Mouse (Mus musculus) lung, embryonic 15.5 days (tissue): Measurements from ENCODE around the gene Ptpn12. TPM values are rescaled to one million over a fixed set of nuclear protein-coding genes. Genes with fewer than 3 reads are reported as not detected.

Experiments used
- ATAC-seq: fragments of 200-750 bp; cut with Nextera tagmentation; 2 replicates; pipeline ENCODE4 v1.8.0; 2017; ENCODE audit warnings: moderate number of reproducible peaks, borderline replicate concordance; ENCODE audit not compliant: low FRiP score, low TSS enrichment; ENCODE audit errors: extremely low read depth
- H3K27ac ChIP-seq: fragments of 300-500 bp; sonication (generic); 2 replicates; pipeline ENCODE4 v1.5.1; 2015; ENCODE audit warnings: moderate library complexity, mild to moderate bottlenecking, inconsistent platforms
- H3K27me3 ChIP-seq: fragments of 300-500 bp; sonication (generic); 2 replicates; pipeline ENCODE4 v1.6.1; 2015; ENCODE audit warnings: inconsistent platforms
- H3K36me3 ChIP-seq: fragments of 300-500 bp; sonication (generic); 2 replicates; pipeline ENCODE4 v1.6.1; 2015; ENCODE audit warnings: inconsistent platforms
- H3K4me1 ChIP-seq: fragments of 300-500 bp; sonication (generic); 2 replicates; pipeline ENCODE4 v1.6.1; 2015; ENCODE audit warnings: inconsistent platforms
- H3K4me2 ChIP-seq: fragments of 300-500 bp; sonication (generic); 2 replicates; pipeline ENCODE4 v1.6.1; 2015; ENCODE audit warnings: inconsistent platforms, mild to moderate bottlenecking, moderate library complexity
- H3K4me3 ChIP-seq: fragments of 300-500 bp; sonication (generic); 2 replicates; pipeline ENCODE4 v1.5.1; 2015; ENCODE audit warnings: mild to moderate bottlenecking, inconsistent platforms
- H3K9ac ChIP-seq: fragments of 300-500 bp; sonication (generic); 2 replicates; pipeline ENCODE4 v1.6.1; 2015; ENCODE audit warnings: inconsistent platforms
- H3K9me3 ChIP-seq: fragments of 300-500 bp; sonication (generic); 2 replicates; pipeline ENCODE4 v1.6.1; 2016; ENCODE audit warnings: inconsistent platforms
- WGBS: fragments of 180-500 bp; shearing (Covaris S2); methylation state at CpG from one replicate; pipeline ENCODE4 v1.1.7; 2015; 5-methylcytosine and 5-hydroxymethylcytosine counted together
- polyA plus RNA-seq: library from polyadenylated mRNA; unstranded; fragments of >200 nt; fragmentation: Nextera tagmentation; extraction: Ambion mirVana; gene quantifications from 2 replicates; pipeline ENCODE4 v1.2.1, GENCODE M21; 2015

The Ptpn12 gene
- polyA plus RNA-seq, 1 experiment from 2014 or later = 27.5 TPM

DNA sequence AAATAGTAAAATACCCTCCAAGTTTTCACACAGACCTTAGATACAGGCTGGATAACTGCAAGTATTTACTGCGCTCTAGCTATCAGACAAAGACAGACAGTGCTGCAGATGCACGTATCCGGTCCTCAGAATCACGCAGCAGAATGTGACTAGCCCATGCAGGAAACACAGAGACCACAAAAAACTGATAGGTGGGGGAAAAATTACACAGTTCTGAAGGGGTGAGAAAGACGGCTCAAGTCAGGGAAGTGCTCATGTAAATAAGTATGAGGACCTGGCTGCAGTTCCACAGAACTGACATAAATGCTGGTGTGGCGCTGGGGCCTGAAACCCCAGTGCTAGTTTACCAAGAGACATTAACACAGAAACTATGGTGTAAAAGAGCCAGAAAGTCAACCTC lies 53.0 kb downstream of the Ptpn12 start:
- Histone ChIP-seq H3K9ac (no peak overlapping the region), H3K4me2 (no peak overlapping the region), H3K27me3 (no peaks in the 10 kb centered on the region), H3K27ac (no peak overlapping the region), H3K4me3 (no peak overlapping the region), H3K4me1 (no peaks in the 10 kb centered on the region), H3K9me3 (no peaks in the 10 kb centered on the region), H3K36me3 (peaks cover 68% of the 10 kb centered on the region)
- WGBS = 88% methylated on average over 6 of the region's 6 CpGs
- no peak for ATAC-seq

DNA sequence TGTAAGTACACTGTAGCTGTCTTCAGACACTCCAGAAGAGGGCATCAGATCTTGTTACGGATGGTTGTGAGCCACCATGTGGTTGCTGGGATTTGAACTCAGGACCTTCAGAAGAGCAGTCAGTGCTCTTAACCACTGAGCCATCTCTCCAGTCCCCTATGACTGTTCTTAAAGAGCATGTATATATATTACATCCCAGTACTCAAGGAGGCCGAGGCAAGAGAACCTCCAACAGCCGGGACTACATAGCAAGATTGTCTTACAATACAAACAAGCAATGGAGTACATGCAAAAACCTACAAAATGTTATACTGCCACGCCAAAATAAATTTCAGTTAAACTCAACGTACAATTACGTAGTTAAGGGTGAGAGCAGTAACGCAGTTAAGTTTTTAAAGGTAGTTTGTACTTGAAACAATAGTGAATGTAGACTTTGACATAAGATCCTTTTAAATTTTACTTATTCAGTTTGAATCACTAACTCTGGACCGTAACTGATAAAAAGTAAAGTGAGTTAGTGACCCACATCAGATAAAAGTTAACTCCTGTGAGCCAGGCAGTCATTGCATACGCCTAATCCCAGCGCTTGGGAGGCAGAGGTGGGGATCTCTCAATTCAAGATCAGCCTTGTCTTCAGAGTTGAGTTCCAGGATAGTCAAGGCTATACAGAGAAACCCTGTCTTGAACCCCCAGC lies 53.9 kb downstream of the Ptpn12 start:
- H3K9me3 ChIP-seq = no peaks in the 10 kb centered on the region
- no peak overlapping the region for H3K9ac ChIP-seq
- 94% methylated on average over 10 of the region's 10 CpGs for WGBS
- H3K36me3 ChIP-seq = peaks cover 73% of the 10 kb centered on the region
- no peak overlapping the region for H3K27ac ChIP-seq
- no peak for ATAC-seq
- no peak overlapping the region for H3K4me2 ChIP-seq
- H3K27me3 ChIP-seq = no peaks in the 10 kb centered on the region
- H3K4me3 ChIP-seq = no peak overlapping the region
- H3K4me1 ChIP-seq = no peaks in the 10 kb centered on the region

DNA sequence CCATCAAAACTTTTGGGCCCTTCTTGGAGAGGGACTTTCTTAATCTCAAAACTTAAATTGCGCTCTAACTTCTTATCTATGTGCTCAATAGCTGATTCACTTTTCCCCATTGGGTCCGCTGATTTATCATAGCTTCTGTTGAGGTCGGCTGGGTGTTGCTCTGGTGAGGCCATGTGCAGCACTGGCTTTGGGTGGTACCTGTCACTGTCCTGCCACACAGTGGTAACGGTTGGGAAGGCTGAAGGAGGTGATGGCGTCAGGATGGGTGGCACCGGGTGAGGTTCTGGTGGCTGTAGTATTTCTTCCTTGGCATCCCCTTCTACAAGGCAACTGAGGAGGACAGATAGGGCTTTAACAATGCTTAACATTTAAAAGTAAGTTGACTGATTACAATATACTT lies 57.3 kb downstream of the Ptpn12 start:
- H3K36me3 ChIP-seq = peaks cover 80% of the 10 kb centered on the region
- 92% methylated on average over 6 of the region's 6 CpGs for WGBS

DNA sequence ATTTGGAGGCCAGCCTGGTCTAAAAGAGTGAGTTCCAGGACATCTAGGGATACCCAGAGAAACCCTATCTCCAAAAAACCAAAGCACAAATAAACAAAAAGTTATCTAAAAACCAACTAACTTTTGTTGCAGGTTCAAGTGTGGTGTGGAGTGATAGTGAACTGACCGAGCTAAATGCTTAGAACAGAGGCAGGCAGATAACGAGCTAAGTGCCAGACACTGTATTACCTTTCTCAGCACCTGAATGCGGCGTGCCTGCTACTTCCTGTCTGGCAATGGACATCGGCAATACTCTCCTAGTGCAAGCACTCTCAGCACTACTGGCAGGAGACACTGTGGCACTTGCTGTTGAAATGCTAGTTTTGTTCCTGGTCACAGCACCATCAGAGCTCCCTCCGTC lies 58.2 kb downstream of the Ptpn12 start:
- no peak overlapping the region for H3K9ac ChIP-seq
- no peaks in the 10 kb centered on the region for H3K27me3 ChIP-seq
- H3K4me3 ChIP-seq = no peak overlapping the region
- H3K4me2 ChIP-seq = no peak overlapping the region
- H3K9me3 ChIP-seq = no peaks in the 10 kb centered on the region
- peaks cover 71% of the 10 kb centered on the region for H3K36me3 ChIP-seq
- no peak for ATAC-seq
- WGBS = 89% methylated on average over 6 of the region's 6 CpGs
- no peaks in the 10 kb centered on the region for H3K4me1 ChIP-seq
- H3K27ac ChIP-seq = no peak overlapping the region

More for the DNA sequence above, 57.3 kb downstream of the Ptpn12 start:
- Histone ChIP-seq H3K9ac (no peak overlapping the region), H3K4me3 (no peak overlapping the region), H3K4me1 (no peaks in the 10 kb centered on the region), H3K9me3 (no peaks in the 10 kb centered on the region), H3K27me3 (no peaks in the 10 kb centered on the region), H3K27ac (no peak overlapping the region), H3K4me2 (no peak overlapping the region)
- no peak for ATAC-seq

DNA sequence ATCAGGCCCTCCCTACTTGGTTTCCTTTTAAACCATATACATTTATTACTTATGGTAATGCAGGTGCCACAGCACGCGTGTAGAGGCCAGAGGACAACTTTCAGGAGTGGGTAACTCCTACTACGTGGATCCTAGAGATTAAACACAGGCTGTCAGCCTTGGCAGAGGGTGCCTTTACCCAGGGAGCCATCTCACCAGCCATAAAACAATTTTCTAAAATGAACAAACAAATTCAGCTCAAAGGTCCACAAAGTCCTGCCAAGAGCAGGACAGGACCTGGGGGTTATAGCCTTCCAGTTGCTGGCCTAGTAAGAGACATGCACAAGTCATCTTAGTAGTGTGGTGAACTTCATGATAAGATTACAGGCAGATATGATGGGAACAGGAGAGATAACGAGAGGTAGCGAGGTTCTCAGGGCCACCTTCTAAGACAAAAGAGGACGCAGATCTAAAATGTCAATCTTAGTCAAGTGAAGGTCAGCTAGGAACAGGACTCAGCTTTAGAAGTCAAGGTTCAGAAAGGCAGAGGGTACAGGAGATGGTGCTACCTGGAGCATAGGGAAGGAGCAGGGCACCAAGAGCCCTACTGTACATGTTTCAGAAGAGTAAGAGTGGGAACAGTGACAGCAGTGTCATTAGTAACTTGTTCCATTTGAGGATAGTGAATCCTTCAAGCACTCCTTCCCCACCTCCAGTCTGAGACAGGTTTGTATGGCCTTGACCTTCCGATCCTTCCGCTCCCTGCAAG lies 65.5 kb downstream of the Ptpn12 start:
- 95% methylated on average over 8 of the region's 8 CpGs for WGBS
- Histone ChIP-seq H3K4me3 (no peak overlapping the region), H3K9me3 (no peaks in the 10 kb centered on the region), H3K4me1 (no peaks in the 10 kb centered on the region), H3K27me3 (no peaks in the 10 kb centered on the region), H3K27ac (no peak overlapping the region), H3K4me2 (no peak overlapping the region), H3K9ac (no peak overlapping the region), H3K36me3 (peaks cover 56% of the 10 kb centered on the region)
- ATAC-seq = no peak

DNA sequence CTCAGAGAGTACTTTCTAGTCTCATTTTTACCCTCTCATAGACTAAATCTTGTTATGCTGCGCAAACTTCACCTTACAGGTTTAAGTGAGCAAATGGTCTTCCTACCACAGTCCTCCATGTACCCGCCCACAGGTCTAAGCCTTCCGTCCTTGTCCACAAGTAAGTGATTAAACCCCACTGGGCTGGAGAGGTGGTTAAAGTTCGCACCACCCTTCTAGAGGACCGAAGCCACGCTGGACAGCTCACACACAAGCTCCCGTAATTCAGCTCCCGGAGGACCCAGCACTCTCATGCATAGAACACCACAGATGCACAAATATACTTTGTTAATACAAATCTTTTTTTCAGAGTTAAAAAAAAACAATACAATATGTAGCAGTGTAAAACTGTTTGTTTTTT lies 69.4 kb downstream of the Ptpn12 start:
- no peak overlapping the region for H3K4me2 ChIP-seq
- no peaks in the 10 kb centered on the region for H3K9me3 ChIP-seq
- peaks cover 47% of the 10 kb centered on the region for H3K36me3 ChIP-seq
- no peaks in the 10 kb centered on the region for H3K4me1 ChIP-seq
- H3K4me3 ChIP-seq = no peak overlapping the region
- no peak overlapping the region for H3K27ac ChIP-seq
- no peaks in the 10 kb centered on the region for H3K27me3 ChIP-seq
- H3K9ac ChIP-seq = no peak overlapping the region
- WGBS = 93% methylated on average over 8 of the region's 8 CpGs
- ATAC-seq = no peak

DNA sequence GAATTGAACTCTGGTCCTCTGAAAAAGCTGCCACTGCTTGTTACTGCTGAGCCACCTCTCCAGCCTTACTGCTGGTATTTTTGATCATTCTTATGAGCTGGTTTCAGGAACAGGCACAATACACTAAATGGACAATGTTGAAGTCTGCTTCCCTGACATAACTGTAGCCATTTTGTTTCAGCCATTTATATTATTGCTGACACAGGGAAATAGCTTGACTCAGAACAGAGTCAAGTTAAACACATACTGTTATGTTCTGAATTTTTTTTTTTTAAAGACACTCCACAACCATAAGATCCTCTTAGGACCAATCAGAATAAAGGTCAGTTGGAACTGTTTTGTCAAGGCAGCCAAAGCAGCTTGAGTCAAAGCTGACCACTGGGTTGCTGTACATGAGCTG lies 72.2 kb downstream of the Ptpn12 start:
- no peak for ATAC-seq
- no peak overlapping the region for H3K27ac ChIP-seq
- H3K4me3 ChIP-seq = no peak overlapping the region
- H3K9ac ChIP-seq = no peak overlapping the region
- no peaks in the 10 kb centered on the region for H3K9me3 ChIP-seq
- H3K36me3 ChIP-seq = peaks cover 24% of the 10 kb centered on the region
- H3K27me3 ChIP-seq = no peaks in the 10 kb centered on the region
- H3K4me1 ChIP-seq = no peaks in the 10 kb centered on the region
- no peak overlapping the region for H3K4me2 ChIP-seq

DNA sequence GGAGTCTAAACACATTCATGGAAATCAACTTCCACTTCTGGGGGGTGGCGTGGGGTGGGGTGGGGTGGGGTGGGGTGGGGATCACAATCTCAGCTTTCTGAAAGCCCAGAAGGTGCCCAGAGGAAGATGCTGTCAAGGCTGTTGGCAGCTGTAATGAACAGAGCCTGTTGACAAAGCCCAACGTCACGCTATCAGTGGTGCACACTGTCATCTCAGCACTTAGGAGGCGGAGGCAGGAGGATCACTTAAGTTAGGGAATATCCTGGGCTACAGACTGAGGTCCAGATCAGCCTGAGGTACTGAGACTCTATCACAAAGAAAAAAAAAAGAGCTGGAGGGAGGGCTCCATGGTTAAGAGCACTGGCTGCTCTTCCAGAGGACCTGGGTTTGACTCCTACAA lies 81.0 kb downstream of the Ptpn12 start:
- Histone ChIP-seq H3K4me3 (no peak overlapping the region), H3K27me3 (no peaks in the 10 kb centered on the region), H3K9ac (no peak overlapping the region), H3K9me3 (no peaks in the 10 kb centered on the region), H3K36me3 (no peaks in the 10 kb centered on the region), H3K4me2 (no peak overlapping the region), H3K27ac (no peak overlapping the region), H3K4me1 (no peaks in the 10 kb centered on the region)
- 60% methylated on average over 4 of the region's 4 CpGs for WGBS
- no peak for ATAC-seq

DNA sequence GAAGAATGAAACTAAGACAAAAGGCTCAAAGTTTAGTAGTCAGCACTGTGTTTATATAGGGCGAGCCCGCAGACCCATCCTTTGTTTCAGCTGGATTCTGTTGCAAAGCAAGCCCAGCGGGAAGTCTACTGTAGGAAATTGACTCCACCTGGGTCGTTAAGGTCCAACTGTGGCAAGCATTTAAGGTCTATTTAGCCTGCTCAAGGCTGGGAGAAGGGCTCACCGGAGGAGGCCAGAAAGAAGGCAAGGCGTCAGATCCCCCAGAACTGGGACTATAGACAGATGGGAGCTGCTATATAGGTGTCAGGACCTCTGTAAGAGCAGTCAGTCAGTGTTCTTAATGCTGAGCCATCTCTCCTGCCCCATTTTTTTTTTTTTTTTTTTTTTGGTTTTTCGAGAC lies 81.7 kb downstream of the Ptpn12 start:
- 32% methylated on average over 6 of the region's 7 CpGs for WGBS
- Histone ChIP-seq H3K4me1 (no peaks in the 10 kb centered on the region), H3K9ac (no peak overlapping the region), H3K9me3 (no peaks in the 10 kb centered on the region), H3K4me3 (no peak overlapping the region), H3K4me2 (no peak overlapping the region), H3K36me3 (no peaks in the 10 kb centered on the region), H3K27me3 (no peaks in the 10 kb centered on the region), H3K27ac (no peak overlapping the region)
- ATAC-seq = no peak

DNA sequence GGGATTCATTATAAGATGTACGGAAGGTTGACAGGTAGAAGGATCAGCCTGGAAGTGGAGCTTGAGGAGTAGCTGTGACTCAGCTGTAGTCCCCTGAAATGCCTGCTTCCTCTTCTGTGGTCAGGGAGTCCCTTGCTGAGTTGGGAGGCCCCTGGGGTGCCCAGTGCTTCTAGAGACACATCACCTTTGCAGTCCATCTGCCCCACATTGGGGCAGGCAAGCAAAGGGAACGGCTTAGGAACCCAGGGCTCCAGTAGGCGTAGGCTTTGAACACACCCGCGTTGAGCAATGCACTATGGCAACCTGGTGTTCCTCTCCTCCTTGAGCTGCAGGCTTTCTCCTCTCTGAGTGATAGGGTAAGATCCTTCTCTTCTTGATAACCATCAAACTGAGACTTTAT lies 82.6 kb downstream of the Ptpn12 start:
- Histone ChIP-seq H3K36me3 (no peaks in the 10 kb centered on the region), H3K9ac (no peak overlapping the region), H3K4me1 (no peaks in the 10 kb centered on the region), H3K27me3 (no peaks in the 10 kb centered on the region), H3K4me3 (no peak overlapping the region), H3K9me3 (no peaks in the 10 kb centered on the region), H3K4me2 (no peak overlapping the region), H3K27ac (no peak overlapping the region)
- WGBS = 78% methylated on average over 5 of the region's 5 CpGs
- ATAC-seq = no peak

DNA sequence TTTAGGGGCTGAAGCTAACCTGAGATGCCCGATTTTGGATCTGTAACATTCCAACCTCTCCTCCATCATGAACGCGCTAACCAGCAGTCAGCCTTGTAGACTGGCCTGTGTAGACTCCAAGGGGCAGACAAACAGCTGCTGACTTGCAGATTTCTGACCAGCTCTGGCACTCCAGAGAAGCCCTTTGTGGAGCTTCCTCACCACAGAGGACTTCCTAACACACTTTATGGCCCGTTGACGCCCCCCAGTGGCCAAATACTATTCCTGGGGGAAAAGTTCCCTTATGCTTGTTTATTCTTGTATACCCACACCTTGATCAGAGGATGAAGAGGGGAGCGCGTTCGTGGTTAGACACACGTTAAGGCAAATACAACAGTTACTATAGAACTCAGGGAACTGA lies 86.7 kb downstream of the Ptpn12 start:
- no peak overlapping the region for H3K27ac ChIP-seq
- WGBS = 59% methylated on average over 9 of the region's 9 CpGs
- ATAC-seq = no peak

DNA sequence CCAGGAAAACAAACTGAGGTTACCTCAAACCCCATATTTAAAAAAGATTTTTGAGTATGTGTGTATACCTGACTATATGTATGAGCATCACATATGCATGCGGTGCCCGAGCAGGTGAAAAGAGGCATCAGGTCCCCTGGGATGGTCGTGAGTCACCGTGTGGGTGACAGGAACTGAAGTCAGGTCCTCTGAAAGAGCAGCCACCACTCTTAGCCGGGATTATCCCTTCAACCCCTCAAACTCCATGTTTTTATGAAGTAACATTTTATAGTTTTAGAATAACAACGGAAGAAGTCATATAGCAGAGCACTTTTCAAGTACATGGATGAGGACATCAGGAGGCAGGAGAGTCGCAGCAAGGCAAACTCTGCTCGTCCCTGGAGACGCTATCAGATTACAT lies 87.2 kb downstream of the Ptpn12 start:
- H3K4me3 ChIP-seq = no peak overlapping the region
- H3K9ac ChIP-seq = no peak overlapping the region
- WGBS = 60% methylated on average over 9 of the region's 9 CpGs
- no peak overlapping the region for H3K4me2 ChIP-seq
- H3K4me1 ChIP-seq = no peaks in the 10 kb centered on the region
- H3K36me3 ChIP-seq = no peaks in the 10 kb centered on the region
- H3K27ac ChIP-seq = no peak overlapping the region
- no peak for ATAC-seq
- no peaks in the 10 kb centered on the region for H3K27me3 ChIP-seq
- no peaks in the 10 kb centered on the region for H3K9me3 ChIP-seq

More for the DNA sequence above, 86.7 kb downstream of the Ptpn12 start:
- Histone ChIP-seq H3K9ac (no peak overlapping the region), H3K27me3 (no peaks in the 10 kb centered on the region), H3K36me3 (no peaks in the 10 kb centered on the region), H3K9me3 (no peaks in the 10 kb centered on the region), H3K4me3 (no peak overlapping the region), H3K4me2 (no peak overlapping the region), H3K4me1 (no peaks in the 10 kb centered on the region)
